Mouse (Mus musculus): ENCODE measurements around the gene Pnmt.

Pnmt gene

GRCm38 (mm10) chr11:98384721-98385637, 1.3 kb upstream of the Pnmt start:
- DNase-seq = no peak

DNA sequence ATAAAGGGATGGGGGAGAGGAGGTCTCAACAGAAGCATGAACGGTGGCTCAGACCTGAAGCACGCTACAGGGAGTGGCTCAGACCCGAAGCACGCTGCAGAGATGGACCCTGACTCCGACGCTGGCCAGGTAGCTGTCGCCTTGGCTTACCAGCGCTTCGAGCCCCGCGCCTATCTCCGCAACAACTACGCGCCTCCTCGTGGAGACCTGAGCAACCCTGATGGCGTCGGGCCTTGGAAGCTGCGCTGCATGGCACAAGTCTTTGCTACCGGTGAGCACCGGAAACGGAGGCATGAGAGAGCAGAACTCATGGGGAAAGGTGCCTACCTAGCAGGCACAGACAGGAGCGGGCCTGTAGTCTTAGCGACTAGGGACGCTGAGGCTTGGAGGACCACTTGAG, 346 bp downstream of the Pnmt start:
- no peak for DNase-seq

DNA sequence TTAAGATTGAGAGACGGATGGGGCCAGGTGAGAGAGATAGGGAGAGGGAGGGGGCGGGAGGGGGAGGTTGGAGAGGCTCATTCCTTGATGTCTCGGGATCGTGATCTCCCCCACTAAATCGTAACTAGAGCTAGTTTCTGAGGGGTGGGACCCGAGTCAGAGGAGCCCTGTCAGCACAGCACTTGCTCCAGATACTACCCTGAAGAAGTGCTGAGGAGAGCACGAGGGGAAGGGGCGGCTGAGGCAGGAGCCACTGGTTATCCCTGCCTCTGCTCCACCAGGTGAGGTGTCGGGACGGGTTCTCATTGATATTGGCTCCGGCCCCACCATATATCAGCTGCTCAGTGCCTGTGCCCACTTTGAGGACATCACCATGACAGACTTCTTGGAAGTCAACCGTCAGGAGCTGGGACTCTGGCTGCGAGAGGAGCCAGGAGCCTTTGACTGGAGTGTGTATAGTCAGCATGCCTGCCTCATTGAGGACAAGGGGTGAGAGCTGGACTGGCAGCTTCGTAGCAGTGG, 867 bp downstream of the Pnmt start:
- DNase-seq = no peak

- DNase-seq = no peak
Measured at GRCm38 (mm10) chr11:98388282-98388681, 2.0 kb downstream of the Pnmt start.

DNA sequence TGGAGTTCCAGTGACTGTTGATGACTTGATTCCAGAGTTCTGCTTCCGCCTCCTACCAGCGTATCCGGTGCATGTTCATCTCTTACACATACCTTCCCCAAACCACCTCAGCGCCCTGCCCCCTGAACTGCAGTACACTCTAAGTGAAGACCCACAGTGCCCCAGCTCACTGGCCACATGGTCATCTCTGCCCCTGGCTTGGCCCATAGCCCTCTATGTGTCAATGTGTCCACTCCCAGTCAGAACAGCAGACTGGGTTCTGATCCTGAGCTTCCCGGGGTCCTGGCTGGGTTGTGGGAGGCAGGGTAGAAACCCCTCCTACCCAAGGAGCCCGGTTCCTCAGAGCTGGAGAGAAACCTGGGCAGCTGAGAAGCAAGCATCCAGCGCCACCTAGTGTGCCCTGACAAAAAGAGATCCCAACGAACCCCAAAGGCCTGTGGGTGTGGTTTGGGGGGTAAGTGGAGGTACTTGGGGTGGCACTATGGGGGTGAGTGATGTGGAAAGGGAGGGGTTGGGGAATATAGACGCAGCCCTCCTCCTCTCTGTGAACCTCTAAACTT, 3.1 kb downstream of the Pnmt start:
- DNase-seq = peak; percentile 48

DNA sequence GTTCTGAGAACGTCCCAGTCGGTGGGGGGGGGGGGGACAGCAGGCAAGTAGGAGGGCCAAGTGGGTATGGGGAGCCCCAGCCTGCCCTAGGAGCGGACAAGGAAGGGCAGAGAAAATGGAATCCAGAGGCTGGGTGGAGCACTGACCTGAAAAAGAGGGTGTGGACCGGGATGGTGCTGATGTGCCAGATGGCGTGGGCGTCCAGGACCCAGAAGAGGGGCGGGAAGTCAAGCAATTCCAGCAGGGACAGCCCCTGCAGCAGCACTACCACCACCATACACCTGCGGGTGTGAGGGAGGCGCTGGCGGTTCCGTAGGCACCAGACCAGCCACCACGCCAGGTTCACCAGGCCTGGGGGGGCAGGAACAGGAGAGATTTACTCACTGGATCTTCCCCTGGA, 3.9 kb downstream of the Pnmt start:
- DNase-seq = no peak

- no peak for DNase-seq
Measured at GRCm38 (mm10) chr11:98392034-98392433, 5.8 kb downstream of the Pnmt start.

DNA sequence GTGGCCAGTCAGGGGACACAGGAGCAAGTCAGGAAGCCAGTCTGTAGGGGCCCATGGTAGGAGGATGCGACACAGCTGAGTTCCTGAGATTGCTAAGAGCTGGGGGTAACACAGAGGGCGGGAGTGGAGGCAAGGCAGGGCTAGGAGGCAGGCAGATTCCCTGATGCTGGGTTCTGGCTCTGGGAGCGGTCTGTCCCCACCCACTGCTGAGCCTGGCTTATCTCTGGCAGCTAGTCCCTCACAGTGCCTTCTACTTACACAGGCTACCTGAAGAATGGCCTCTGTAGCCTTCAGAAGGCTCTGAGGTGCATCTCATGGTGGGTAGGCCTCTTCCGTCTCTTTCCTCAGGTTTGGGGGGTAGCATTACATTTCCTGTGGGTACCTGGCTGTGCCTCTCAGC, 6.4 kb downstream of the Pnmt start:
- DNase-seq = peak; percentile 77

GRCm38 (mm10) chr11:98393317-98393716, 7.1 kb downstream of the Pnmt start:
- peak; percentile 79 for DNase-seq

DNA sequence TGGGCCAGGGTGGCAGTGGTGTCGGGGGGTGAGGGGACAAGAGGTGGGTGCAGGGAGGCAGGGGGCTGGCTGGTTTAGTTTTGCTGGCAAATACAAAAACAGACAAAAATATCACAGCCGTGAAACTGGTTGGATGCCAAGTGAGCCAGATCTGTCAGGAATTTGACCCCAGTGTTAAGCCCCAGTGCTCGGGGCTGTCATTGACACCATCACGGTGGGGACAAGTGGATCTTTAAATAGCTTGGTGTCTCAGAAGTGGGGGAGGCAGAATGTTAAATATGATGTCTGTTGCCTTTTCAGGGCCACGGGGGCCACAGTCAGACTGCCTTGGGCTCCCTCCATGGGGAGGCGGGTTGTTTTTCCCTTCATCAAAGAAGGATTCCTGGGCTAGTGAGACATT, 8.1 kb downstream of the Pnmt start:
- DNase-seq = no peak

GRCm38 (mm10) chr11:98395041-98395440, 8.8 kb downstream of the Pnmt start:
- DNase-seq = peak; percentile 55

DNA sequence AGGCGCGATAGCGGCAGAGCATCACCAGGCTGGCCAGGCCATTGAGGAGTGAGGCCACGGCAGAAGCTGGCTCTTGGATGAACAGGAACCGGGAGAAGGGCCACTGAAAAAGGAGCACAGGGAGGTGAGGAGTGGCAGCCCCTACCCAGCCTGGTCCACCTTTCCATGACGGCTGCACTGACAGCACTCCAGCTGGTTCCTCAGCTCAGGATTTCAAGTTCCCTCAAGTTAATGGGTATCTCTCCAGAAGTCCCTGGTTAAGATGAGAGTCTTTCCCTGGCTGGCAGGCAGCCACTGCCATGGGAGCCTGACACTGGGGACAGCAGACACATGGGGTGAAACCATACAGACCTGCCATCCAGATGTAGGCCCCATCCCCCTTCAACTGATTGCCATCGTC, 11.7 kb downstream of the Pnmt start:
- DNase-seq = no peak

DNA sequence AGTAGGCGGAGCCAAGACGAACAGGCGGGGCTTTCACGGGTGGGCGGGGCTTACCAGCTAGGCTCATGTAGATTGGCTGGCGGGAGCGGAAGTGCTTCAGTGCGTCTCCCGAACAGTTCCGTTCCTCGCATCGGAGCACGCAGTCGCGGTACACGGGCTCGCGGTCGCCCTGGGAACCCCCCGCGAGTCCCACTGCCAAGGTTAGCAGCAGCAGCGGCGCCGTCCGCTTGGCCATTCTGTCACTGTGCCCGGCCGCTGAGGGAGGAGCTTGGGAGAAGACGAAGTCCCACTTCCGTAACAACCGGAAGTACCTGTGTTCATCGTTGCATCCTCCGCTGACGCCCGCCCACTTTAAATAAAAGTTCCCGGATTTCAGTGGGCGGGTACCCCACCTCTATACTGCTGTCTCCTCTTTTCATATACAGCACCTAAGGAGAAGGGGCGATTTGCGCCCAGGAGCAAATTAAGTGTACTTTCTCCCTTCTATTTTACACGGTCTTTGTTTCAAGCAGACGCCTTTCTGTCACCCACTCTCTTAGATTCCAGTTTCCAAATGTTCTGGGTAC, 14.0 kb downstream of the Pnmt start, which contains the start of gene Pgap3:
Gene Pgap3 (minus strand): TSS at position 330 of the 566 bp plus-strand sequence.
- peak; percentile 91 for DNase-seq

DNA sequence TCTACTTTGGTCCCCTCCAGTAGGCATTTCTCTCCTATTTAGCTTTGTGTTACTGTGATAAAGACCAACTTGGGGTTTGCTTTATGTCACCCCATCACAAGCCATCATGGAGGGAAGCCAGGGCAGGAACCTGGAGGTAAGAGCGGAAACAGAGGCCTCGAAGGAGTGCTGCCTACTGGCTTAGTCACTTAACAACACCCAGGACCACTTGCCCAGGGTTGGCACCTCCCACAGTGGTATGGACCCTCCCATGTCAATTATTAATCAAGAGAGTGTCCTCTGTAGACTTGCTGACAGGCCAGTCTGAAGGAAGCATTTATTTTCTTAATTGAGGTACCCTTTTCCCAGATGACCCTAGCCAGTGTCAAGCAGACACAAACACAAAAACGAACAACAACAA, 14.6 kb downstream of the Pnmt start:
- DNase-seq = no peak

GRCm38 (mm10) chr11:98406621-98407020, 20.4 kb downstream of the Pnmt start:
- no peak for DNase-seq

DNA sequence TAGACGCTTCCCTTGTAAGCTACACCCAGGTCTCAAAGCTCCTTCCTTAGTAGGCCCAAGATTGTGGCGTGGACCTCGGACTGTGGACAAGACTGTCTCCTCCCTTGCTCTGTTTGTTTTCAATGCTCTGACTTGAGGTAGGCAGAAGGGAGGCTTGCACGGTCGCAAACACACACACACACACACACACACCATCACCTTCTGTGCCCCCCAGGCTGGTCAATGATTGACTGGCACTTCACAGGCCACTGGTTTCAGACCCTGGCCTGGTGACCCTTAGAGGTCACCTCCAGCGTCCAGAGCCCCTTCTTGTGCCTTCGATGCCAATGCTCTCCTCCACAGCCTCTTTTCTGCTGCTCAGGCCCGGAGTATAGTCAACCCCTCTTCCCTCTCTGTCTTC, 22.6 kb downstream of the Pnmt start:
- DNase-seq = no peak

DNA sequence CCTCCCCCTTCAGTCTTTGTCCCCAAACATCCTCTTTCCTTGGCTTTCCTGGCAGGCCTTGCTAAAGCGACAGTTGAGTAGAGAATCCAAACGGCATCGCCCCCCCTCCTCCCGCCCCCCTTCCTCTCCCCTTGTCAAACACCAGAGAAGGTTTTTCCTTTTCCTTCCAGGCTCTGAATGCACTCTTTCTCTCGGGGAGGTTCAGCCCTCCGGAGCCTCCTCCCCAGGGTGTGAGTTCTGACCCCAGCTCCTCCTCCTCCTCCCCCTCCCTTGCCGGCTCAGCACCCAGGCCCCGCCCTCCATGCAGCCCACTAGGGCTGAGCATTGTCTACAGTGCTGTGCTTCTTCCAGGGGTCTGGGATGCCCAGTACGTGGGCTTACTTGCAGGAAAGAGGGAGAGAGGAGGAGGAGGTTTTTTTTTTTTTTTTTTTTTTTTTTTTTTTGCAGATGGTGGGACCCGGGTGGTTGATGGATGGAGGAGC, 23.1 kb downstream of the Pnmt start:
- DNase-seq = peak; percentile 44

GRCm38 (mm10) chr11:98412273-98412796, 26.1 kb downstream of the Pnmt start, which contains the start of gene Erbb2:
TSS of gene Erbb2 (plus strand) at chr11:98412470.
- peak; percentile 73 for DNase-seq

- DNase-seq = peak; percentile 20
Measured at GRCm38 (mm10) chr11:98412797-98413301, 26.6 kb downstream of the Pnmt start.

GRCm38 (mm10) chr11:98413731-98414130, 27.5 kb downstream of the Pnmt start:
- no peak for DNase-seq

DNA sequence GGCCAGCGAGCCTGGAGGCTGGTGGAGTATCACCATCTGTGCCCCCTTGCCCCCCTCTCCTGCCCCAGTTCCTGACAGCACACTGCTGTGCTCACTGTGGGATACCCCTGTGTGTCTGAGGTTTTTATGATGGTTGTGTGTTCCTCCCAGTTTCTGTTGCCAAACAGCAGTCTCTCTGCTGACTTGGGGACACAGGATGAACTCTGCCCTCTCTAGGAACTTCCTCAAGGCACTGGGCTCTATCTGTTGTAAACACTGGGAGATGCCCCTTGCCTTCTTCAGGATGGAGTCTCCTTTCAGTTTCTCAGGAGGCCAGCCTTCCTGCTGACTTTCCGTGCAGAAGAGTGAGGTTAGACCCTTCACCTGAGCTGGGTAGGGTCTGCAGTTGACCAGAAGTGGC, 27.9 kb downstream of the Pnmt start:
- DNase-seq = no peak

- DNase-seq = no peak
Measured at GRCm38 (mm10) chr11:98417074-98417473, 30.8 kb downstream of the Pnmt start.

DNA sequence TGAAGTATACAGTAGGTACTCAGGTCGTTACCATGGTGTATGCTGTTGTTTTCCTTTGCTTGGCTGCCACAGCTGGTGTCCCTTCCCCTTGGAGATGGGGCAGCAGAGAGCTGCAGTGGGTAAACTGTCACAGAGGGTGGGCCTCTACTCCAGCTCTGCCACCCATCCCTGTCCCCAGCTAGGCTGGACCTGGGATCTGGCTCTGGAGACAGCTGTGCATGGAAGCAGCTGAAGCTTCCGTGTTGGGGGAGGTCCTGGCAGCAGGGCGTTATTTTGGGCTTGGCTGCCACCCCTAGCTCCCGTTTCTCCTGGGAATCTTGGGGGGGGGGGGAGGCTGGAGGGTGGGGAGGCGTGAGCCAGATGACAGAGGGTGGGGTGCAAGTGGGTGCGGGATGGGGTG, 32.0 kb downstream of the Pnmt start:
- DNase-seq = no peak

Data from liver (tissue).